Mouse (Mus musculus): Measurements from ENCODE around the gene Usp3.

- TF ChIP-seq USF2 (conservative IDR thresholded peaks at IDR 0.05; ENCODE audit: low read depth, low read length) (no peak), UBTF (IDR thresholded peaks at IDR 0.05; ENCODE audit: low read depth, low read length) (no peak)
These were observed 82.5 kb downstream of the Usp3 start for GRCm38 (mm10) chr9:66510351-66510841.

Data from CH12.LX (cell line).